Mouse (Mus musculus): Measurements from ENCODE around the gene Dpf2.

DNA sequence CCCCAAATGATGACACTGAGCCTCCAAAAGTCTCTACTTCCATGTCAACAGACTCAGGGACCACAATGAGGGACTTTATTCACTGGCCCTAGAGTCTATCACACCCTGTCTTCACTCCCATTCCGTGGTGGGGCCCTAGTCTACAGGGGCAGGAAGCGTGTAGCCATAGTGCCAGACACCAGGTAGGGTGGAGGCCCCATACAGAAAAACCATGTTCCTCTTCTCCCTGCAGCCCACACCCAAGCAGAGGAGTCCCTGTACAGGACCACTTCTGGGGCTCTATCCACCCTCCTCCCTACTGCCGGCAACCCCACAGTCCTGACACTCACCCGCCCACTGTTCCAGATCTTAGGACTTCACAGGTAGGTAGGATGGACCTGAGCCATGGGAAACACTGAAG, 40.3 kb downstream of the Dpf2 start:
- TF ChIP-seq CTCF (conservative IDR thresholded peaks at IDR 0.05 in 1 of 2, IDR thresholded peaks at IDR 0.05 in 1 of 2; ENCODE audit: low read depth in 2 of 2, low read length in 2 of 2) (no peak), MAZ (IDR thresholded peaks at IDR 0.05; ENCODE audit: low read depth, low read length) (no peak), MXI1 (IDR thresholded peaks at IDR 0.05; ENCODE audit: low read depth, low read length) (no peak), POLR2A (IDR thresholded peaks at IDR 0.05; ENCODE audit: low read depth, low read length) (no peak), EP300 (IDR thresholded peaks at IDR 0.05; ENCODE audit: low read length) (no peak), POLR2AphosphoS2 (IDR thresholded peaks at IDR 0.05; ENCODE audit: low read depth, low read length) (no peak), ZC3H11A (IDR thresholded peaks at IDR 0.05; ENCODE audit: low read depth, low read length) (no peak), JUN (IDR thresholded peaks at IDR 0.05; ENCODE audit: insufficient read depth, low read depth, low read length) (no peak), MAFK (IDR thresholded peaks at IDR 0.05; ENCODE audit: insufficient replicate concordance, low read length) (no peak), USF1 (IDR thresholded peaks at IDR 0.05; ENCODE audit: low read depth, low read length) (no peak), MAX (IDR thresholded peaks at IDR 0.05; ENCODE audit: low read length) (no peak), SIN3A (IDR thresholded peaks at IDR 0.05; ENCODE audit: low read length) (no peak), CHD1 (IDR thresholded peaks at IDR 0.05; ENCODE audit: low read depth, low read length) (no peak)

All from CH12.LX (cell line).